Mouse (Mus musculus) heart, embryonic 10.5 days (tissue): ENCODE results near the gene Slc9a3. TPM values are rescaled to one million over a fixed set of nuclear protein-coding genes. Genes with fewer than 3 reads are reported as not detected.

Experiments used
- DNase-seq: peaks from one replicate; pipeline ENCODE4 v3.0.0-alpha.2; 2017; ENCODE audit warnings: low spot score
- H3K27ac ChIP-seq: fragments of 300-500 bp; sonication (generic); 2 replicates; pipeline ENCODE4 v1.5.1; 2016; ENCODE audit warnings: mild to moderate bottlenecking
- H3K27me3 ChIP-seq: fragments of 300-500 bp; sonication (generic); 2 replicates; pipeline ENCODE4 v1.6.1; 2016; ENCODE audit warnings: mild to moderate bottlenecking; ENCODE audit not compliant: poor library complexity, insufficient read depth, severe bottlenecking
- H3K36me3 ChIP-seq: fragments of 300-500 bp; sonication (generic); 2 replicates; pipeline ENCODE4 v1.6.1; 2016; ENCODE audit warnings: mild to moderate bottlenecking, moderate library complexity
- H3K4me1 ChIP-seq: fragments of 300-500 bp; sonication (generic); 2 replicates; pipeline ENCODE4 v1.6.1; 2016; ENCODE audit warnings: mild to moderate bottlenecking
- H3K4me3 ChIP-seq: fragments of 300-500 bp; sonication (generic); 2 replicates; pipeline ENCODE4 v1.5.1; 2016; ENCODE audit warnings: mild to moderate bottlenecking, moderate library complexity
- H3K9me3 ChIP-seq: fragments of 300-500 bp; sonication (generic); 2 replicates; pipeline ENCODE4 v1.6.1; 2016; ENCODE audit warnings: mild to moderate bottlenecking, moderate library complexity
- WGBS: fragments of 180-500 bp; shearing (Covaris S2); methylation state at CpG from one replicate; pipeline ENCODE4 v1.1.7; 2016; 5-methylcytosine and 5-hydroxymethylcytosine counted together
- polyA plus RNA-seq: library from polyadenylated mRNA; unstranded; fragments of >200 nt; fragmentation: Nextera tagmentation; extraction: Ambion mirVana; gene quantifications from 2 replicates; pipeline ENCODE4 v1.2.1, GENCODE M21; 2016

Gene Slc9a3
- polyA plus RNA-seq, 1 experiment from 2014 or later: 0.04 TPM

- 13% methylated on average over 9 of the region's 9 CpGs for WGBS
- DNase-seq: no peak
- H3K27ac ChIP-seq: peak overlapping the region; percentile 84
Measured at GRCm38 (mm10) chr13:74167057-74167413, 45.8 kb downstream of the Slc9a3 start.

DNA sequence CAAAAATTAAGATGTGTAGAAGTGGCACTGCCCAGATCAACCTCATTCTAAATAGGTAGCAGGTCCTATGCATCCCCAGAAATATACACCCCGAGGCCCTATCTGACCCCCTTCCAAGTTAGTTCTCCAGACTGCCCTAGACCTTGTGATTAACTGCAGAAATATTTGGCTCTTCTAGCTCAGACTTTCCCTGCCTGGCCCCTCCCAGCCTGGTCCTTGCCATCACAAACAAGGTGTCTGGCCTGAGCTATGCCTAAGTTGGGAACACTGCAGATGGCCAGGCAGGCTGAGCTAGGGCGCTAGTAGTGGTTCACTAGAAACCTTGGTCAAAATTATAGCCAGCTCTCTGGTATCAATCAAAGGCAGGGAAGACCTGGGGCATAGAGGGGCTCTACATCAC lies 46.2 kb downstream of the Slc9a3 start:
- 75% methylated on average over 2 of the region's 2 CpGs for WGBS
- Histone ChIP-seq H3K36me3 (peaks cover 25% of the 10 kb centered on the region), H3K4me1 (peaks cover 14% of the 10 kb centered on the region), H3K4me3 (peak overlapping the region; percentile 67; the same call in 1 of the 2 replicates), H3K9me3 (no peaks in the 10 kb centered on the region), H3K27ac (no peak overlapping the region), H3K27me3 (no peaks in the 10 kb centered on the region)
- no peak for DNase-seq

More at GRCm38 (mm10) chr13:74167057-74167413, 45.8 kb downstream of the Slc9a3 start:
- Histone ChIP-seq H3K4me3 (peak overlapping the region; percentile 67), H3K4me1 (peaks cover 14% of the 10 kb centered on the region), H3K27me3 (no peaks in the 10 kb centered on the region), H3K9me3 (no peaks in the 10 kb centered on the region), H3K36me3 (peaks cover 21% of the 10 kb centered on the region)

DNA sequence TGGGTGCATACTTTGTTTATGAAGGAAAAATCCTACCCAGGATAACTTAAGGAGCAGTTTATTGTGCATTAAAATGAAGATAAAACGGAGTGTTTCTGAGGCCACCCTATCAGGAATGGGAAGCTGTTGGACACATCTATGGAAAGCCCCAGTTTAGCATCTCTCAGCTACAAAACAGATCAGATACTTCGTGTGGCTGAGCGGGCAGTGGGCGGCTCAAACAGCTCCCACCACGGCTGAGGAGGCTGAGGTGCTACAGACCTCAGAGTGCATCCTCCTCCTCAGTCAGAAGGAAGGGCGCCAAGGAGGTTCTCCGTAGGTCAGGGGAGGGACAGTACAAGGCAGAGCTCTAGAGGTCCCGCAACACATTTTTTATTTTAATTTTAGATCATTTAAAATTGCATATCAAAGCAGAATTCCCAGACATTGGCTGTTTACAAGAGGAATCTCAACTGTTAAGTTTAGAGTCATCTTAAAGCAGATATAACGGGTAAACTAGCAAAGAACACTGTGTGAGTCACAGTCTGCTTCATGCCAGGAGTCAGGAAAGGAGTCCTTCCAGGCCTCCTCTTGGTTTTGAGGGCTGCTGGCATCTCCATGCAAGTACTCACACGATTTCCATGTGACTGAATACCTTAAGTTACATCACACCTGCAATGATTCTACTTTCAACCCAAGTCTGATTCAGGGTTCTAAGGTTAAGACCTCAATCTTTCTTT lies 48.3 kb downstream of the Slc9a3 start:
- Histone ChIP-seq H3K27ac (no peak overlapping the region), H3K4me3 (no peak overlapping the region), H3K36me3 (peaks cover 44% of the 10 kb centered on the region), H3K4me1 (peaks cover 14% of the 10 kb centered on the region), H3K27me3 (no peaks in the 10 kb centered on the region), H3K9me3 (no peaks in the 10 kb centered on the region)
- DNase-seq: peak; percentile 46
- whole genome bisulfite sequencing: 83% methylated on average over 10 of the region's 10 CpGs

- H3K27me3 ChIP-seq: no peaks in the 10 kb centered on the region
- peaks cover 58% of the 10 kb centered on the region for H3K36me3 ChIP-seq
- WGBS: 95% methylated on average over 5 of the region's 5 CpGs
- H3K27ac ChIP-seq: no peak overlapping the region
- H3K4me3 ChIP-seq: no peak overlapping the region
- H3K4me1 ChIP-seq: peaks cover 5% of the 10 kb centered on the region; the same call in 1 of the 2 replicates
- no peaks in the 10 kb centered on the region for H3K9me3 ChIP-seq
- peak; percentile 57 for DNase-seq
Measured at GRCm38 (mm10) chr13:74172036-74172435, 50.8 kb downstream of the Slc9a3 start.

GRCm38 (mm10) chr13:74183011-74183695 lies 61.9 kb downstream of the Slc9a3 start:
- Histone ChIP-seq H3K27ac (no peak overlapping the region), H3K27me3 (no peaks in the 10 kb centered on the region), H3K36me3 (peaks cover 65% of the 10 kb centered on the region), H3K4me1 (no peaks in the 10 kb centered on the region), H3K4me3 (no peak overlapping the region), H3K9me3 (no peaks in the 10 kb centered on the region)
- 91% methylated on average over 5 of the region's 5 CpGs for WGBS
- DNase-seq: no peak

- H3K4me3 ChIP-seq: no peak overlapping the region
- no peak for DNase-seq
- 80% methylated on average over 6 of the region's 6 CpGs for WGBS
- H3K27me3 ChIP-seq: no peaks in the 10 kb centered on the region
- H3K27ac ChIP-seq: no peak overlapping the region
- no peaks in the 10 kb centered on the region for H3K4me1 ChIP-seq
- H3K9me3 ChIP-seq: no peaks in the 10 kb centered on the region
- peaks cover 62% of the 10 kb centered on the region for H3K36me3 ChIP-seq
Measured at GRCm38 (mm10) chr13:74192613-74193012, 71.4 kb downstream of the Slc9a3 start.

DNA sequence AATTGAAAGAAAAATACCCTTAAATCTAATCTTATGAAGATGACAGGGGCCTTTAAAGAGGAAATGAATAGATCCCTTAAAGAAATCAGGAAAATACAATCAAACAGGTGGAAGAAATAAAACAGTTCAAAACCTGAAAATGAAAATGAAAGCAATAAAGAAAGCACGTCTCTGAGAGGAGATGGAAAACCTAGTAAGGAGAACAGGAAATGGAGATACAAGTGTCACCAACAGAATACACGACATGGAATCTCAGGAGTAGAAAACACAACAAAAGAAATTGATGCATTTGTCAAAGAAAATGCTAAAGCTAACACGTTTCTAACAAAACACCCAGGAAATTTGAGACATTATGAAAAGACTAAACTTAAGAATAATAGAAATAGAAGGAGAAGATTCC lies 75.2 kb downstream of the Slc9a3 start:
- Histone ChIP-seq H3K9me3 (no peaks in the 10 kb centered on the region), H3K27me3 (no peaks in the 10 kb centered on the region), H3K4me3 (no peak overlapping the region), H3K36me3 (peaks cover 50% of the 10 kb centered on the region), H3K4me1 (no peaks in the 10 kb centered on the region), H3K27ac (no peak overlapping the region)
- WGBS: 75% methylated on average over 3 of the region's 3 CpGs
- no peak for DNase-seq

DNA sequence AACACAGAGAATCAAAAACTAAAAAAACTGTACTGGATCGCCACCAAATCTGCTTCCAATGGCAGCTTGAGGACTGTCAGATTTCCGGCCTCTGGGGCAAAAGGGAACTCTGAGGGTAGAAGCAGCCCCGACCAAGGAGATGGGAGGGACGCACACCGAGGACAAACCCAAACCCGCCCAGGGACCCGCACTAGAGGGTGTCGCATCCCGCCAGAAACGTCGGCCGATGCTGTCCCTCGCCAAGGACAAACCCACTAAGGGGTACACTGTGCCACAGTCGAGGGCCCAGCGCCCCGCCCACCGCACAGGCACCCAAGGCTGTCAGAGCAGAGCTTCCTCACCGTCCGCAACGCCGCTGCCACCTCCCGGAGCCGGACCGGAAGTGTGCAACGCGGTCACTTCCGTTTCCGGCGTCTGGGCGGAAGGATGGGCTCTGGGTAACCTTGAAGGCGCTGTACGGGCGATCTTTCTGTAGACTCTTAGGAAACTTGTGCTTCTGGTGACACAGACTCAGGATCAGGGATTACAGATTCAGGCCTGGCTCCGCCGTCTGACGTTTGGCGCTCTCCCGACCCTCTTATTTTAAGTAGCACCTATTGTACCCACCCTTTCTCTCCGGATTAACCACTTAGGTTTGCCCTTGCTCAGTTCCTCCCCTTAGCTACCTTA lies 87.2 kb downstream of the Slc9a3 start, which contains the start of gene Exoc3:
Gene Exoc3 (minus strand): TSS at position 416 of the 669 bp plus-strand sequence.
- H3K9me3 ChIP-seq: no peaks in the 10 kb centered on the region
- 0 out of 2 replicates have a peak, but pooled peaks cover 3% of the 10 kb centered on the region for H3K27me3 ChIP-seq
- under 1% methylated on average over 39 of the region's 39 CpGs for WGBS
- peak within 1 kb of the TSS; percentile 94 for H3K27ac ChIP-seq
- peaks cover 10% of the 10 kb centered on the region for H3K4me1 ChIP-seq
- H3K36me3 ChIP-seq: peaks cover 19% of the 10 kb centered on the region
- DNase-seq: peak; percentile 94
- H3K4me3 ChIP-seq: peak within 1 kb of the TSS; percentile 88

- WGBS: 18% methylated on average over 12 of the region's 12 CpGs
- no peaks in the 10 kb centered on the region for H3K9me3 ChIP-seq
- peaks cover 10% of the 10 kb centered on the region for H3K4me1 ChIP-seq
- H3K36me3 ChIP-seq: peaks cover 14% of the 10 kb centered on the region
- peak overlapping the region; percentile 88 for H3K4me3 ChIP-seq
- H3K27me3 ChIP-seq: 0 out of 2 replicates have a peak, but pooled peaks cover 3% of the 10 kb centered on the region
- DNase-seq: no peak
- peak overlapping the region; percentile 94 for H3K27ac ChIP-seq
Measured at GRCm38 (mm10) chr13:74208986-74209345, 87.7 kb downstream of the Slc9a3 start.

DNA sequence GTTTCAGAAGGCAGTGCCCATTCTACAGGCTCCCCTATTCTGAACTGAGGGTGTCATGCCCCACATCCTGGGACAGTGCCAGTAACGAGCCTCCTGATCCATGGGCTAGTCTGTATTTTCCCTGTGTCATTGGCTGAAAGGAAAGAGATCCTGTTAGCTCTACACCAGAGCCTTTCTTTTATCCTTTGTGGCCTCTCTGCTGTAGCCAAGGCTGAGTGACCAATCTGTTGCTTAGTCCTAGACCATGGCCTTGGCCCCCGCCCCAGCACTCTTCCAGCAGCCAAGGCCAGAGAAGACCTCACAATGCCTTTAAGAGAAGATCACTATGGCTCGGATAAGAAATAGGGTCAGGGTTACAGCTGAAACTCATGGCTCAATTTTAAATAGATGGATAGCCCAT lies 97.2 kb downstream of the Slc9a3 start:
- DNase-seq: no peak
- Histone ChIP-seq H3K27ac (no peak overlapping the region), H3K36me3 (no peaks in the 10 kb centered on the region), H3K4me3 (no peak overlapping the region), H3K4me1 (no peaks in the 10 kb centered on the region), H3K27me3 (peaks cover 5% of the 10 kb centered on the region), H3K9me3 (no peaks in the 10 kb centered on the region)
- 70% methylated on average over 3 of the region's 3 CpGs for WGBS
